Mouse (Mus musculus) thymus, postnatal 0 days (tissue): ENCODE data around the gene Nipal1. TPM values are rescaled to one million over a fixed set of nuclear protein-coding genes. Genes with fewer than 3 reads are reported as not detected.

Experiments
- DNase-seq: peaks from one replicate; pipeline ENCODE4 v3.0.0-alpha.2; 2015; ENCODE audit warnings: low spot score
- polyA plus RNA-seq: library from polyadenylated mRNA; unstranded; fragments of >200 nt; fragmentation: Nextera tagmentation; extraction: Ambion mirVana; gene quantifications from 2 replicates; pipeline ENCODE4 v1.2.1, GENCODE M21; 2015

Nipal1 gene
- polyA plus RNA-seq, 1 experiment from 2014 or later, result 8.4 TPM

- no peak for DNase-seq
Observed at GRCm38 (mm10) chr5:72664854-72665253, 17.3 kb downstream of the Nipal1 start.

GRCm38 (mm10) chr5:72665281-72665680 is 17.7 kb downstream of the Nipal1 start:
- DNase-seq, result peak; percentile 75

DNA sequence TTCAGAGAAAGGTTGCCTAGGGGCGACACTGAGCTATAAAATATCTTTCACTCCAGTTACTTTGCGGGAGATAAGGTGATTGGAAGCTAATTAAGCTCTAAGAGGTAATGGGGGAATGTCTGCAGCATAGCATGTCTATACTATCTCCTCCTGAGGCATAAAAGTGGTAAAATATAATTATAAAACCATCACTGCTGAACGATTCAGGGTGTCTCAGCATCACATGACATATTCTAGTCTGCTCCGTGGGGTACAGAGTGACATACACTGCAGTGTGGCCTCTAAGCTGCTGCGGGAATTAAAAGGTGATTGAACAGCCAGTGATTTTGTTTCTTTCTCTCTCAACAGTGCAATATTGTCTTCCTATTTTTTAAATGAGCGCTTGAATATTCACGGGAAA is 18.8 kb downstream of the Nipal1 start:
- DNase-seq, result no peak

DNA sequence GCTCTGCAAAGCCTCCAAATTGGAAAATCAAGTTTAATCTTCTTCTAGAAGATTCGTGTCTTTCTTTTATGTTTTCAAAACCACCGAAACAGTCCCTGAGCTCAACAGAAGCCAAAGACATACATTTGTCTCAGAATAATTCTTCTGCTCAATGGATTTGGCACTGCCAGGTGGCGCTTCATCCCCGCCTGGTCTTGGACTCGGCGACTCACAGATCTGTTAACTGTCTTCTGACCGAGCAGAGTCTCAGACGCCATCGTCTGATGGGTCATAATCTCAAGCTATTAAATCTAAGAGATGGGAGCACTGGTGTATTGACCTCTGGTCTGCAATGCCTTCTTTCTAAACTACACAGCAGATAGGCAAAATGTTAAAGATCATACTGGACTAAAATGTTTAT is 20.8 kb downstream of the Nipal1 start:
- no peak for DNase-seq

GRCm38 (mm10) chr5:72671017-72671699 is 23.6 kb downstream of the Nipal1 start:
- DNase-seq, result no peak

DNA sequence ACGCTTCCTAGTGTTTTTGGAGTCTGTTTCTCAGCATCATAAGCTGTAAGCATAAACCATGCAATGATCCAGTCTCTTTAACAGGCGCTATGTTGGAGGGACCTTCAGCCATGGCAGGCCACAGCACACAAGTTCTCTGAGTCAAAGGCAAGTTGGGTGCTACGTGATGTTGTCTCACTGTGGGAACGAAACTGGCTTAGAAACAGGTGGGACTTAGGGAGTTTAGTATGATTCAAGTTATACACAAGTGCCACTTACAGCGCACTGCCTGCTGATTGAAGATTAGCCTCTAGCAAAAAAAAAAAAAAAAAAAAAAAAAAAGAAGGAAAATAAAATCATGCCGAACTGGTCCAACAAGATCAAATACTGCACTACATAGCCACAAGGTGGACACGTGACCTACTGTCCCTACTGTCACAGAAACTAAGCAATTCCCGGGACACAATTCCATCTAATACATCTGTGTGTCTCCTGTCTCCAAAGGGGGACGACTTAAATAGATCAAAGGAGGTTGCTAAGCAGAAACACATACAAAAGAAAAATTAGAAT is 27.5 kb downstream of the Nipal1 start:
- no peak for DNase-seq

DNA sequence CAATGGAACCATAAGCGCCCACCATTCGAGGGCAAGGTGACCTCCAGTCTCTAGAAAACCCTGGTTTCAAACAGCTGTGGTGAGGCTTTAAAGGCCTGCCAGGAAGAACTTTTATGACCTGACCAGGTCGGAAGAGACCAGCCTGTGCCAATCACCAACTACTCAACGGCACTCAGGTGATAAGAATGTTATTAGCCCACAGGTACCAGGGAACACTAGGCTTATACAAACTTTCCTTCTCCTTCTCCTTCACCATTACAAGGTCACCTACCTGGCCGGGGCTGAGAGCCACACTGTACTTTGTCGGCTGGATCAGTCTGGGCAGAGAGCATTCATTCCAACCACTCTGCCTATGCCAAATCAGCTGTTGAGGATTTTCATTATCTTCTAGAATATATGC is 33.9 kb downstream of the Nipal1 start:
- DNase-seq, result no peak

DNA sequence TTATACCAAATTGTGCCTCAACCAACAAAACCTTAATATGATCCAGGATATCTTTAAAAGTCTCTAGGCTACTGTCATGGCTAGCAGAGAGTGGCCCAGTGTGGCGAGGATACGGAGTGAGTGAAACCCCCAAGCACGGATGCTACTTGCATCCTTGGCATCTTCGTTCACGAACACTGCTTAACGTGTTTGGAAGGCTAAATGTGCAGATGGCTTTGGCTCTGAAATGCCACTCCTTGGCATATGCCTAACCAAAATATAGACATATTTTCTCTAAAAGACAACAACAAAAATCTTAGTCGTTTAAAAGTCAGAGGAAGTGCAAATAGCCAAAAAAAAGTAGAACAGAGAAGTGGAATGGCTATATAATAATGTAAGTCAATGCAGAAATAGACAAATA is 42.0 kb downstream of the Nipal1 start:
- DNase-seq, result no peak

DNA sequence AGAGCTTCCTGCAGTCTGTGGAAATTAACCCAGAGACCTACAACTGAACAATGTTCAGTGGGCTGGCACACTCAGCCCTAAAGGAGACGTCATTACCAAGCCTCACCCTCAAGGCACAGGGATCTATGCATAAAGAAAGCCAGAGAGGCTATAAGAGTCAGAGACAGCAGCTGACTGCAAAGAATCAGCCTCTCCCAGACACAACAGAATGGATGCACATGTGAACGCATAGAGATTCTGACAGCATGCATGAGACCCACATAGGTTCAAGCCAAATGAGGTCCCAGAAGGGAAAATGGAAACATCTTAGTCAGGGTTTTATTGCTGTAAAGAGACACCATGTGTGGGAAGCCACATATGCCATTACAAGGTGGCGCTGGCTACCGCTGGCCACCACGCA is 42.9 kb downstream of the Nipal1 start:
- DNase-seq, result no peak

- DNase-seq, result no peak
Observed at GRCm38 (mm10) chr5:72694684-72695083, 47.1 kb downstream of the Nipal1 start.

GRCm38 (mm10) chr5:72696491-72696890 is 48.9 kb downstream of the Nipal1 start:
- DNase-seq, result no peak

- no peak for DNase-seq
Observed at GRCm38 (mm10) chr5:72698343-72698742, 50.7 kb downstream of the Nipal1 start.

DNA sequence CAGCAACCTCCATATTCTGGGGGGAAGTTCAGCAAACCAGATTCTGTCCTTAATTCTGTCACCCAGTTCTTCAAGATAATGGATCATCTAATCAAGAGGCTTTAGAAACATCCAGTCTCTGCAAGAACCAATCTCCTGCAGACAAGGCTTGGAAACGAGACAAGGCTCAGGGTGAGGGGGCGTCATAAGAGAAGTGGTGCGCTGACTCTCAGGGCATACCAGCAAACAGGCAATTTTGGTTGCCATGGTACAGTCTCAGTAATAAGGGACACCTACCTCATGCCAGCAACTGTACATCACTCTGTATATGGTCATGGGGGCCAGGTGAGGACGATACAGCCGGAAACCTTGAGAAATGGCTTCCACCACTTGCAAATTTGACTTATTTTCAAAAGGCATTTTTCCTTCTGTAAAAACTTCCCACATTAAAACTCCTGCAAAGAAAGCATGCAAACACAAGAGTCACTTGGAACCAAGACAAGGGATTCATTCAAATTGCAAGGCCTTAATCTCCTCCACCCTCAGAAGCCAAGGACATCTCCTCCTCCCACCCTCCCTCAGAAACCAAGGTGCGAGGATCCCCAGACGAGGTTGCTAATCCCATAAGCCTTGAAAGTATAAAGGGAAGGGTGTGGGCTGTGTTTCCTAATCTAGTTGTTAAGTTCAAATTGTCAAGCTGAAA is 51.4 kb downstream of the Nipal1 start:
- DNase-seq, result no peak

DNA sequence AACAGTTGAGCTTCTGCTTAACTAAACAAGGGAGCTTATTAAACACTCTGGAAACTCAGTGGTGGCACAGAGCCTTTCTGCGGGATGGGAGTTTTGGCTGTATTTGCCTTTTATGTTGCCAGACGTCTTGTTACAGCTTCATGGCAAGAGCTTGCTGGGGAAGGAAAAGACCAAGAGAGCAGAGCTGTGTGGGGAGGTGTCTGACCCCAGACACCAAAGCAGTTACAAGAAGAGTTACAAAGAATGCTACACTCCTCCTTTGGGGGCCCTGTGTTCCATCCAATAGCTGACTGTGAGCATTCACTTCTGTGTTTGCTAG is 51.9 kb downstream of the Nipal1 start:
- DNase-seq, result no peak

- DNase-seq, result no peak
Observed at GRCm38 (mm10) chr5:72702202-72702601, 54.6 kb downstream of the Nipal1 start.

DNA sequence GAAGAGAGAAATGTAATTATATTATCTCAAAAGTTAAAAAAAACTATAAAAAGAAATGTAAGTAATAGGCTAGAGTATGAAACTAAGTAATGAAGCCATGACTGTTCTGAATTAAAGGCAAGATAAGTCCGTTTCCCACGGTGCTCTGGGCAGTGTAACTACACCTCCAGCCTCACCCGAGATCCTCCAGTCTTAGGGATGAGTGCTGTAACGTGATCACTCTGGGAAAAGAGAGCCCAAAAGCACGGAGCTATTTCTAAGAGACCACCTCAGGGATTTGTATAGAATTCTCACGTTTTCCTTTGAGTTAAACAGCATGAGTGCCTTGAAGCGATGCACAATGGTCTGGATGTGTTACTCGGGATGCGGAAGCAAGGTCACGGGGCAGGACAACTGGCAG is 58.5 kb downstream of the Nipal1 start:
- no peak for DNase-seq

GRCm38 (mm10) chr5:72706722-72707121 is 59.1 kb downstream of the Nipal1 start:
- no peak for DNase-seq

DNA sequence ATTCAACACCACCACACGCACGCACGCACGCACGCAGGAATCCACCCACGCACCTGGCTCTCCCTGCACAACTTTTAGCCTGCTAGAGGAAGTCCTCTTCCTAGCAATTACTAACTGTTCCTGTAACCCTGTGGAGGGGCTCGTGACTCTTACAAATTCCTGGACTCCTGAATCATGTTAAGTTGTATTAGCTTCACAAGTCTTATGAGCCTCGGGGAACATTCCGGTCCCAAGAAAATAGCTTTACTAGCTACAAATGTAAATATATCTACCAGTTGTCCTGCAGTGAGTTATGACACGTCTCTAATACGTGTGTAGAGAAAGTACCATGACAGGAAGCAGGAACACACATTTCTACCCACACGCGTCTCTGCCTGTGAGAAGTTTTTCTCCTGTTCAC is 61.9 kb downstream of the Nipal1 start:
- no peak for DNase-seq

- no peak for DNase-seq
Observed at GRCm38 (mm10) chr5:72709976-72710375, 62.4 kb downstream of the Nipal1 start.

DNA sequence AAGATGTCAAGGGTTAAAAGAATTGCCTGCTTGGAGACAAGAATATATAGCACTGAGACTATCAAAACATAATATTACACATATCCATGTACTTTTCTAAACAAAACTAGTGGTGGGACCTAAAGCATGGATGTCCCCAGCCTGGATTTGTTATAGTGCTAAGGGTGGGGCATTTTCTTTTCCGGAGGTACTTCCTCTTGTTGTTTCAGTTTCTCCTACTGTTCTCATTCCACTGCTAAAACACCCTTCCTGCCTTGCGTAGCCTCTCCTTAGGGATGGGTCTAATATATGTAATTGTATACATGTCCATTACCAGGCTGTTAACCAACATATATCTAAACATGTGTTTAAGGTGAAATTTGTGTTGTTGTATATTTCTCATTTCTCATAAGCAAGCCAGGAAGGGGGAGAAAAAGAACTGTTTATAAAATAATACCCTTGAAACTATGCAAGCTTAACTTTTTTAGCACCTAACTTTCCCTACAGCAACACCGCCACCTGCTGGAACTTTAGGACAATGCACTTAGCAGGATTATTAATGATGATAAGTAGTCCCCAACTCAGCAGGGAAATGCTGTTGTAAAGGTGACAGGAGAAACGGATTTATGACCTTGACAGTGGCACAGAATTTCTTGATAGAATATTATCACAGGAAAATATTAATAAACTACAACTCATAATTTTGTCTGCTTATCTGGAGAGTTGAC is 63.1 kb downstream of the Nipal1 start:
- peak; percentile 74 for DNase-seq

DNA sequence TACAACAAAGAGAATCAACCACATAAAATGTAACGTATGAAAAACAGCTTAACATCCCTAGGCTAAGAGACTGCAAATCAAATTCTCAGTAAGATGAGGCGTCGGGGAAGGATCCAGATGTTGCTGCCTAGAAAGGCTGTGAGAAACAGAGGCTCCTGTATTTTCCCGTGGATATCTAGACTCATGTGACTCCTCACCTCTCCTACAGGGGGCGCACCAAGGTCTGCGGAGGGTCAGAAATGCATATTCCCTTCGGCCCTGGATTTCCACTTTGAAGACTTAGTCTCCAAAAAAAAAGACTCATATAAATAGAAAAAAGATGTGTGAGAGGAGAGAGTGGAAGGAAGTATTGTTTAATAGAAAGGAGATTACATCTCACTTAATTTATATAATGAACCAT is 73.0 kb downstream of the Nipal1 start:
- peak; percentile 45 for DNase-seq
